8 mouse cellular contexts compared by ENCODE assay signal in genomic region chr17:84958411-84958911, GRCm38 (mm10). TPM values are rescaled to one million over a fixed set of nuclear protein-coding genes. Genes with fewer than 3 reads are reported as not detected.
DNase-seq lines count a peak whose midpoint lies in the region; ATAC-seq lines count a peak whose summit lies in the region.

No protein-coding gene starts in this region.

- H3K4me2 ChIP-seq in kidney, embryonic 15.5 days: peak overlapping the region; percentile 63
- peak overlapping the region; percentile 73 for H3K4me2 ChIP-seq in forebrain, embryonic 14.5 days (ENCODE audit: low read length)

- under 1% methylated on average over 52 of the region's 52 CpGs for WGBS in kidney, embryonic 15.5 days
- under 1% methylated on average over 35 of the region's 52 CpGs for WGBS in forebrain, embryonic 14.5 days

- peak overlapping the region; percentile 97 for H3K4me3 ChIP-seq in kidney, embryonic 15.5 days (replicated peaks)
- H3K4me3 ChIP-seq in forebrain, embryonic 14.5 days (ENCODE audit: low read depth, low read length): peak overlapping the region; percentile 98

- H3K9me3 ChIP-seq in kidney, embryonic 15.5 days (replicated peaks): no peaks in the 10 kb centered on the region
- H3K9me3 ChIP-seq in forebrain, embryonic 14.5 days (replicated peaks; ENCODE audit: control insufficient read depth, low read length): no peaks in the 10 kb centered on the region

- ATAC-seq in kidney, embryonic 15.5 days (replicated peaks; ENCODE audit: low FRiP score): no peak
- no peak for ATAC-seq in forebrain, embryonic 14.5 days
- no peak for ATAC-seq in megakaryocyte-erythroid progenitor cell, adult 5-6 weeks (replicated peaks; ENCODE audit: low FRiP score, low TSS enrichment, poor library complexity, severe bottlenecking)

- peak overlapping the region; percentile 98 for H3K9ac ChIP-seq in kidney, embryonic 15.5 days
- peak overlapping the region; percentile 94 for H3K9ac ChIP-seq in forebrain, embryonic 14.5 days (ENCODE audit: low read length)

- DNase-seq in kidney, adult 18-20 months: no peak
- DNase-seq in adipocyte (ENCODE audit: low spot score) (peak; percentile 53), liver (peak; percentile 67)
- peak; percentile 33 for DNase-seq in forebrain, embryonic 14.5 days (ENCODE audit: low spot score)
- peak; percentile 58 for DNase-seq in neural tube, embryonic 10.5 days (ENCODE audit: extremely low spot score, low spot score)
- no peak for DNase-seq in left cerebral cortex, postnatal 36 days (ENCODE audit: low spot score in 2 of 2)

- peak overlapping the region; percentile 96 for H3K27ac ChIP-seq in kidney, embryonic 15.5 days
- peak overlapping the region; percentile 92 for H3K27ac ChIP-seq in forebrain, embryonic 14.5 days (ENCODE audit: low read depth, low read length)

- H3K4me1 ChIP-seq in kidney, embryonic 15.5 days: peaks cover 26% of the 10 kb centered on the region
- H3K4me1 ChIP-seq in forebrain, embryonic 14.5 days (ENCODE audit: control insufficient read depth, insufficient read depth, low read length): peaks cover 22% of the 10 kb centered on the region

- no peaks in the 10 kb centered on the region for H3K27me3 ChIP-seq in kidney, embryonic 15.5 days
- H3K27me3 ChIP-seq in forebrain, embryonic 14.5 days (replicated peaks; ENCODE audit: control insufficient read depth, insufficient read depth, low read length): no peaks in the 10 kb centered on the region

- intact Hi-C loops in left cerebral cortex, postnatal 36 days (cut with DNase I): loop anchor here (2.0 to 5.0 kb wide), 2 partner anchors 81 to 132 kb away; partner anchors contain the start of genes Camkmt and Prepl

- no peaks in the 10 kb centered on the region for H3K36me3 ChIP-seq in kidney, embryonic 15.5 days
- H3K36me3 ChIP-seq in forebrain, embryonic 14.5 days (ENCODE audit: control insufficient read depth, insufficient read depth, low read length): no peaks in the 10 kb centered on the region

RNA-seq across cellular contexts. Expression of gene Ppm1b, which starts 1.9 kb away (rescaled TPM):
- 73.4 and 78.7 TPM in 2 replicates for polyA plus RNA-seq in kidney, embryonic 15.5 days (2015; fragmentation: Nextera tagmentation; extraction: Ambion mirVana)
- 73.9 and 79.4 TPM in 2 replicates for polyA plus RNA-seq in forebrain, embryonic 14.5 days (2014; fragmentation: Nextera tagmentation; extraction: Ambion mirVana)
- 100 to 1,000 TPM; 146 to 152 TPM for total RNA-seq in left cerebral cortex, postnatal 36 days (2021)
- 62.9 and 73.2 TPM in 2 replicates for total RNA-seq in megakaryocyte-erythroid progenitor cell, adult 5-6 weeks (2014; fragmentation: Nextera tagmentation)
- total RNA-seq in megakaryocyte-erythroid progenitor cell, adult 5-6 weeks (2017): 51.3 and 68.7 TPM in 2 replicates

Comparison
In these comparisons a context has a peak if more than half of its experiments do, and no peak if none do; other contexts are left out.
1. DNase-seq: peak in adipocyte (single experiment), forebrain, embryonic 14.5 days (single experiment), liver (single experiment) and neural tube, embryonic 10.5 days (single experiment); none in kidney, adult 18-20 months (single experiment) and left cerebral cortex, postnatal 36 days (0 of 2).